Mouse (Mus musculus): ENCODE results near the gene Ppp1r3e.

GRCm38 (mm10) chr14:54866268-54866667 is 11.1 kb downstream of the Ppp1r3e start:
- TF ChIP-seq GATA1 (IDR thresholded peaks at IDR 0.05; ENCODE audit: borderline replicate concordance, low read length) (no peak), FLI1 (IDR thresholded peaks at IDR 0.05; ENCODE audit: low read length) (no peak)
